Mouse (Mus musculus) erythroblast, adult 5-6 weeks (primary cell): ENCODE data around the gene Ttc30a1. TPM values are rescaled to one million over a fixed set of nuclear protein-coding genes. Genes with fewer than 3 reads are reported as not detected.
"Not testable (repeated sequence)": the region's sequence is repeated elsewhere in the genome, so short reads cannot be mapped to it uniquely, and the experiment has no call there.

Source experiments
- ATAC-seq: replicated peaks from 2 replicates; pipeline ENCODE4 v1.8.0; 2016; ENCODE audit warnings: moderate number of reproducible peaks, mild to moderate bottlenecking, moderate TSS enrichment, inconsistent platforms; ENCODE audit not compliant: poor library complexity, low FRiP score, severe bottlenecking
- total RNA-seq, 2 experiments: library from RNA; stranded (forward) in 1 of 2; stranded (reverse) in 1 of 2; fragments of 150-400 nt in 1 of 2; fragments of 200-764, 138-1000 nt in 1 of 2; gene quantifications; 2 replicates each; pipeline versions ENCODE4 v1.2.3 to v1.2.4; 2015 to 2017; ENCODE audit warnings: low replicate concordance in 2 of 2

Ttc30a1 gene
- total RNA-seq, 2 experiments from 2014 or later = 0.17 TPM; not detected in 1

- ATAC-seq = no peak
Observed at GRCm38 (mm10) chr2:75985124-75985523, 3.4 kb upstream of the Ttc30a1 start.

- ATAC-seq = no peak
Observed at GRCm38 (mm10) chr2:75983847-75984246, 2.1 kb upstream of the Ttc30a1 start.

GRCm38 (mm10) chr2:75983091-75983490 is 1.3 kb upstream of the Ttc30a1 start:
- no peak for ATAC-seq

GRCm38 (mm10) chr2:75982626-75983025 is 859 bp upstream of the Ttc30a1 start:
- no peak for ATAC-seq

GRCm38 (mm10) chr2:75980933-75981439 is 781 bp downstream of the Ttc30a1 start:
- ATAC-seq = not testable (repeated sequence)

GRCm38 (mm10) chr2:75977752-75978368 is 3.9 kb downstream of the Ttc30a1 start, which contains the start of gene Ttc30a2:
Ttc30a2 (minus strand) TSS chr2:75978170.
- peak; percentile 52 for ATAC-seq

- ATAC-seq = not testable (repeated sequence)
Observed at GRCm38 (mm10) chr2:75976070-75976469, 5.7 kb downstream of the Ttc30a1 start.

GRCm38 (mm10) chr2:75974131-75974530 is 7.6 kb downstream of the Ttc30a1 start:
- ATAC-seq = no peak

GRCm38 (mm10) chr2:75964972-75965371 is 16.8 kb downstream of the Ttc30a1 start:
- no peak for ATAC-seq

GRCm38 (mm10) chr2:75964512-75964911 is 17.3 kb downstream of the Ttc30a1 start:
- no peak for ATAC-seq

GRCm38 (mm10) chr2:75964051-75964450 is 17.7 kb downstream of the Ttc30a1 start:
- no peak for ATAC-seq

GRCm38 (mm10) chr2:75963211-75963840 is 18.4 kb downstream of the Ttc30a1 start:
- ATAC-seq = no peak

GRCm38 (mm10) chr2:75960366-75961330 is 21.1 kb downstream of the Ttc30a1 start:
- ATAC-seq = no peak

- no peak for ATAC-seq
Observed at GRCm38 (mm10) chr2:75959850-75960365, 21.9 kb downstream of the Ttc30a1 start.

- no peak for ATAC-seq
Observed at GRCm38 (mm10) chr2:75959183-75959849, 22.5 kb downstream of the Ttc30a1 start.

GRCm38 (mm10) chr2:75955709-75956108 is 26.1 kb downstream of the Ttc30a1 start:
- ATAC-seq = no peak

GRCm38 (mm10) chr2:75953320-75953719 is 28.4 kb downstream of the Ttc30a1 start:
- no peak for ATAC-seq

- no peak for ATAC-seq
Observed at GRCm38 (mm10) chr2:75950685-75951084, 31.1 kb downstream of the Ttc30a1 start.
